Comparison of ENCODE assay signal across 25 mouse cellular contexts in genomic region chr12:56688482-56688840, GRCm38 (mm10). TPM values are rescaled to one million over a fixed set of nuclear protein-coding genes. Genes with fewer than 3 reads are reported as not detected.
A peak's percentile ranks its signal among the peaks of the same experiment; 100 is the strongest.
DNase-seq lines count a peak whose midpoint lies in the region; ATAC-seq and TF ChIP-seq lines count a peak whose summit lies in the region.
"Had no signal": no experiment of that assay in that cellular context is flagged by ENCODE, and none has a peak within 500 bp of the region (broad histone marks: within the 10 kb centered on the region; RNA-seq: fewer than 3 reads in every experiment).

No protein-coding gene starts in this region.

- TF ChIP-seq CTCF in forebrain, postnatal 0 days (IDR thresholded peaks at IDR 0.05; ENCODE audit: low read depth): no peak

- no peak overlapping the region for H3K9ac ChIP-seq in forebrain, postnatal 0 days
- no peak overlapping the region for H3K9ac ChIP-seq in forebrain, embryonic 12.5 days
- no peak overlapping the region for H3K9ac ChIP-seq in midbrain, embryonic 11.5 days (ENCODE audit: low read length)
- no peak overlapping the region for H3K9ac ChIP-seq in midbrain, embryonic 15.5 days
- H3K9ac ChIP-seq in neural tube, embryonic 15.5 days (replicated peaks): no peak overlapping the region
- H3K9ac ChIP-seq: embryonic facial prominence, embryonic 12.5 days had no signal

- H3K27me3 ChIP-seq in forebrain, postnatal 0 days (ENCODE audit: insufficient read depth, low read length): peaks cover 96% of the 10 kb centered on the region
- peaks cover 91% of the 10 kb centered on the region for H3K27me3 ChIP-seq in forebrain, embryonic 12.5 days
- peaks cover 96% of the 10 kb centered on the region for H3K27me3 ChIP-seq in midbrain, embryonic 11.5 days (ENCODE audit: control insufficient read depth, insufficient read depth, low read length)
- H3K27me3 ChIP-seq in midbrain, embryonic 15.5 days (replicated peaks): peaks cover 92% of the 10 kb centered on the region
- peaks cover 95% of the 10 kb centered on the region for H3K27me3 ChIP-seq in neural tube, embryonic 15.5 days (replicated peaks)
- H3K27me3 ChIP-seq: CH12.LX had no signal

- 1% methylated on average over 10 of the region's 10 CpGs for WGBS in forebrain, postnatal 0 days
- WGBS in forebrain, embryonic 12.5 days: 1% methylated on average over 10 of the region's 10 CpGs
- WGBS in midbrain, embryonic 11.5 days: 1% methylated on average over 10 of the region's 10 CpGs
- WGBS in midbrain, embryonic 15.5 days: 1% methylated on average over 10 of the region's 10 CpGs
- 2% methylated on average over 10 of the region's 10 CpGs for WGBS in neural tube, embryonic 15.5 days

- DNase-seq in forebrain, postnatal 0 days: peak; percentile 47
- DNase-seq in midbrain, embryonic 11.5 days (ENCODE audit: low spot score, missing footprints): peak; percentile 96
- DNase-seq in neural tube, embryonic 10.5 days (ENCODE audit: extremely low spot score, low spot score): peak; percentile 39
- DNase-seq: adrenal gland, adult 8-10 months; adrenal gland, postnatal 14 days; adrenal gland, postnatal 36 days; B cell, adult 2 months; cerebellum, adult 11-12 months; cerebellum, adult 2 months; cerebellum, adult 9-10 months; cerebellum, postnatal 25 days had no signal

- H3K27ac ChIP-seq in forebrain, postnatal 0 days (ENCODE audit: low read depth, low read length): no peak overlapping the region
- H3K27ac ChIP-seq in forebrain, embryonic 12.5 days: no peak overlapping the region
- H3K27ac ChIP-seq in midbrain, embryonic 11.5 days (ENCODE audit: low read depth, low read length): no peak overlapping the region
- H3K27ac ChIP-seq in midbrain, embryonic 15.5 days: no peak overlapping the region
- no peak overlapping the region for H3K27ac ChIP-seq in neural tube, embryonic 15.5 days (replicated peaks)
- H3K27ac ChIP-seq: embryonic facial prominence, embryonic 10.5 days; embryonic facial prominence, embryonic 12.5 days had no signal

- no peak overlapping the region for H3K4me3 ChIP-seq in forebrain, postnatal 0 days (ENCODE audit: low read depth, low read length)
- H3K4me3 ChIP-seq in forebrain, embryonic 12.5 days (replicated peaks): no peak overlapping the region
- no peak overlapping the region for H3K4me3 ChIP-seq in midbrain, embryonic 11.5 days (ENCODE audit: low read depth, low read length)
- no peak overlapping the region for H3K4me3 ChIP-seq in midbrain, embryonic 15.5 days
- no peak overlapping the region for H3K4me3 ChIP-seq in neural tube, embryonic 15.5 days (replicated peaks)
- H3K4me3 ChIP-seq: embryonic facial prominence, embryonic 10.5 days; embryonic facial prominence, embryonic 12.5 days had no signal

- no peak for ATAC-seq in forebrain, postnatal 0 days
- no peak for ATAC-seq in forebrain, embryonic 12.5 days (ENCODE audit: low FRiP score)
- no peak for ATAC-seq in midbrain, embryonic 11.5 days (ENCODE audit: low FRiP score)
- ATAC-seq in midbrain, embryonic 15.5 days (replicated peaks): no peak
- ATAC-seq in neural tube, embryonic 15.5 days (ENCODE audit: low FRiP score): no peak
- ATAC-seq: activated CD4-positive, CD25-positive, alpha-beta regulatory T cell, adult 4 months; CD4-positive, CD25-positive, alpha-beta regulatory T cell, adult 4 months; forebrain, embryonic 14.5 days; forebrain, embryonic 16.5 days; Patski had no signal

- H3K9me3 ChIP-seq in forebrain, postnatal 0 days (ENCODE audit: low read length): no peaks in the 10 kb centered on the region
- H3K9me3 ChIP-seq in forebrain, embryonic 12.5 days: no peaks in the 10 kb centered on the region
- H3K9me3 ChIP-seq in midbrain, embryonic 11.5 days (ENCODE audit: control insufficient read depth, low read length): no peaks in the 10 kb centered on the region; the same call in 1 of the 2 replicates
- no peaks in the 10 kb centered on the region for H3K9me3 ChIP-seq in midbrain, embryonic 15.5 days
- H3K9me3 ChIP-seq in neural tube, embryonic 15.5 days (replicated peaks): 0 out of 2 replicates have a peak, but pooled peaks cover 3% of the 10 kb centered on the region
- H3K9me3 ChIP-seq: embryonic facial prominence, embryonic 10.5 days; embryonic facial prominence, embryonic 12.5 days; G1E had no signal

- no peaks in the 10 kb centered on the region; the same call in 1 of the 2 replicates for H3K36me3 ChIP-seq in forebrain, postnatal 0 days (ENCODE audit: insufficient read depth)
- H3K36me3 ChIP-seq in forebrain, embryonic 12.5 days (replicated peaks): no peaks in the 10 kb centered on the region
- H3K36me3 ChIP-seq in midbrain, embryonic 11.5 days (ENCODE audit: control insufficient read depth, insufficient read depth, low read length): no peaks in the 10 kb centered on the region
- H3K36me3 ChIP-seq in midbrain, embryonic 15.5 days (replicated peaks): no peaks in the 10 kb centered on the region
- H3K36me3 ChIP-seq in neural tube, embryonic 15.5 days: no peaks in the 10 kb centered on the region
- H3K36me3 ChIP-seq: embryonic facial prominence, embryonic 10.5 days; embryonic facial prominence, embryonic 12.5 days; G1E had no signal

- H3K4me2 ChIP-seq in forebrain, postnatal 0 days (ENCODE audit: low read depth): no peak overlapping the region
- no peak overlapping the region for H3K4me2 ChIP-seq in forebrain, embryonic 12.5 days
- H3K4me2 ChIP-seq in midbrain, embryonic 11.5 days: no peak overlapping the region
- no peak overlapping the region for H3K4me2 ChIP-seq in midbrain, embryonic 15.5 days
- H3K4me2 ChIP-seq in neural tube, embryonic 15.5 days: no peak overlapping the region

- H3K4me1 ChIP-seq in forebrain, postnatal 0 days (ENCODE audit: insufficient read depth): no peaks in the 10 kb centered on the region
- H3K4me1 ChIP-seq in forebrain, embryonic 12.5 days: peaks cover 9% of the 10 kb centered on the region
- H3K4me1 ChIP-seq in midbrain, embryonic 11.5 days (ENCODE audit: control insufficient read depth, insufficient read depth, low read length): peaks cover 4% of the 10 kb centered on the region; the same call in 1 of the 2 replicates
- H3K4me1 ChIP-seq in midbrain, embryonic 15.5 days: peaks cover 8% of the 10 kb centered on the region
- no peaks in the 10 kb centered on the region; the same call in none of the 2 replicates for H3K4me1 ChIP-seq in neural tube, embryonic 15.5 days

RNA-seq across cellular contexts. Expression of gene Pax9, which starts 3.1 kb away (rescaled TPM):
- total RNA-seq in forebrain, postnatal 0 days (2014; rRNA removed): 0.38 TPM in 1 of 2 replicates, not detected in the other
- not detected in 2 replicates for polyA plus RNA-seq in forebrain, postnatal 0 days (2015; fragmentation: Nextera tagmentation; extraction: Ambion mirVana)
- polyA plus RNA-seq in forebrain, embryonic 12.5 days (2016; fragmentation: Nextera tagmentation; extraction: Ambion mirVana): 1.1 and 1.2 TPM in 2 replicates
- polyA plus RNA-seq in midbrain, embryonic 11.5 days (2014; fragmentation: Nextera tagmentation; extraction: Ambion mirVana): 0.08 TPM in 2 replicates
- polyA plus RNA-seq in midbrain, embryonic 15.5 days (2015; fragmentation: Nextera tagmentation; extraction: Ambion mirVana): not detected in 2 replicates
- 0.35 and 3.5 TPM in 2 replicates for polyA plus RNA-seq in neural tube, embryonic 15.5 days (2015; fragmentation: Nextera tagmentation; extraction: Ambion mirVana)
- total RNA-seq: adrenal gland, adult 18-20 months; adrenal gland, adult 8-10 months; CH12.LX had no signal
- polyA plus RNA-seq: activated CD4-positive, CD25-positive, alpha-beta regulatory T cell, adult 4 months; cerebellum, adult 2 months; cortical plate, adult 2 months; forebrain, embryonic 14.5 days; forebrain, embryonic 16.5 days had no signal

Comparison
In these comparisons a context has a peak if more than half of its experiments do, and no peak if none do; other contexts are left out.
1. DNase-seq: peak in every context shown above with its lines; median percentile 96 in midbrain, embryonic 11.5 days; 47 in forebrain, postnatal 0 days; 39 in neural tube, embryonic 10.5 days.